Mouse (Mus musculus): Measurements from ENCODE around the gene Slc6a6. TPM values are rescaled to one million over a fixed set of nuclear protein-coding genes. Genes with fewer than 3 reads are reported as not detected.

Slc6a6 gene
- total RNA-seq, 2 experiments from 2014 or later: 67.0 to 91.9 TPM

DNA sequence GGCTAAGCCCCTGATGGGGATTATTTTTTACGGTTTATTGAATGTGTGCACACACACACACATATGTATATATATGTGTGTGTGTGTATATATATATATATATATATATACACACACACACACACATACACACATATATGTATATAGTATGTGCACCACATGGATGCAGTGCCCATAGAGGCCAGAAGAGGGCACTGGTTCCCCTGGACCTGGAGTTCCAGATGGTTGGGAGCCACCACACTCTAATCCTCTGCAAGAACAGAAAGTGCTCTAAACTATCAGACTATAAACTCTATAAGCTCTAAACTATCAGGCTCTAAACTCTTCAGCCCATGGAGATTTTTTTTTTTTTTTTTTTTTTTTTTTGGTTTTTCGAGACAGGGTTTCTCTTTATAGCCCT, 25.1 kb downstream of the Slc6a6 start:
- intact Hi-C loops (cut with DNase I): no loop called here
- H3K27ac ChIP-seq: peak overlapping the region; percentile 84; the same call in 1 of the 2 replicates
- DNase-seq: no peak
- TF ChIP-seq CTCF (IDR thresholded peaks at IDR 0.05): peak; percentile 42; the same call in 1 of the 2 replicates
- no peak overlapping the region for H3K4me3 ChIP-seq

DNA sequence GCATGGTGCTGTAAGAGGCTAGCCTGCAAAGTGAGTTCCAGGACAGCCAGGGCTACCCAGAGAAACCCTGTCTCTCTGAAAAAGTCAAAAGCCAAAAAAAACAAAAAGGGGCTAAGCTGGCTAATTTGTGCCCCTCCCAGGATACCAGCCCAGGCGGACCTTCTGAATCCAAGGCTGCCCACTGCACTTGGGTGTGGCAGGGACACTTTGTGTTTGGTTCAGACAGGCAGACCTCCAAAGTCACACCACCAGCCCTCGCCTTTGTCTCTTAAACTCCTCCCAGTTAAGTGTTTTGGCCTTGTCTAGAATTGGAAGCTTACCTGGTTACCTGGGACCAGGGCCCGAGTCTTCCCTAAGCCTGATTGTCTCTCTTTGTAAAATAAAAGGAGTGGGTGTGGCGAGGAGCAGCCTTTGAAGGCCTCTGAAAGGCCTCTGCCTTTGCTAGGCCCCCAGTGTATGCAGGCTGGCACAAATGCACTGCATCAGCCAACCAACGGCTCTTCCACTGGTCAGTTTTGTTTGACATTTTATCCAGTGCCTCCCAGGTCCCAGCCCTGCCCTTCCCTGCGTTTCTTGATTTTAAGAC, 26.6 kb downstream of the Slc6a6 start:
- DNase-seq: no peak
- H3K4me3 ChIP-seq: no peak overlapping the region
- no peak for TF ChIP-seq CTCF (IDR thresholded peaks at IDR 0.05)
- peak overlapping the region; percentile 91 for H3K27ac ChIP-seq
- intact Hi-C loops (cut with DNase I): no loop called here

DNA sequence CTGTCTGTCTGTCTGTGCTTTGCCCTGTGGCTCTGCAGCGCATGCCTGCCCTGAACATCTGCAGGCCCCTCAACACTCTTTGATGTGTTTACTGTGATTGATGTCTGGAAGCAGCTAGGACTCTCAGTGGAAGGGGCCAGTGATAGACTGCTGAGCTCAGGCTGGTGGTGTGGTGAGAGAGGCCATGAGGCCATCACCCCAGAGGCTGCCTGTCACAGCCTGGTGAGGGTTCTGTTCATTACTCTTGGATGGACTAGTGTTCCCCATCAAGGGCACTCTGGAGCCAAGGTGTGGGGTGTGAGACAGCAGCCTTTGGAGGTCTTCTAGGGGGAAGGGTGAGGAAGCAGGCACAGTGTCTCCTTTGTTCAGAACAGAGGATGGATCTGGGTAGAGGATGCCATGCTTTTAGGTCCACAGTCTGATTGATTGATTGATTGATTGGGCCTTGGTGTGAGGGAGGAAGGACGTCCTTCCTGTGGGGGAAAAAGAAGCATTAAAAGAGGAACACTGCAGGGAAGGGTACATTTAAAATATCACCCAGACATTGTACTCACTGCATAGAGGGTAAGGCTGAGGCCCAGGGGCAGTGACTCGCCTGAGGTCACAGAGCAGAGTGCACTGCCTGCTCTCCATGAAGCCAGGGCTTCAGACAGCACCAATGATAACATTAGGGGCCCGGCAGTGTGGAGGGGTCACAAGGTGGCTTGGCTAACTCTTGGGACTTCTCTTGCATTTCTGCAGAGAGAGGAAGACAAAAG, 28.4 kb downstream of the Slc6a6 start:
- TF ChIP-seq CTCF (IDR thresholded peaks at IDR 0.05): no peak
- intact Hi-C loops (cut with DNase I): no loop called here
- peak overlapping the region; percentile 37 for H3K4me3 ChIP-seq
- DNase-seq: no peak
- H3K27ac ChIP-seq: peak overlapping the region; percentile 91

DNA sequence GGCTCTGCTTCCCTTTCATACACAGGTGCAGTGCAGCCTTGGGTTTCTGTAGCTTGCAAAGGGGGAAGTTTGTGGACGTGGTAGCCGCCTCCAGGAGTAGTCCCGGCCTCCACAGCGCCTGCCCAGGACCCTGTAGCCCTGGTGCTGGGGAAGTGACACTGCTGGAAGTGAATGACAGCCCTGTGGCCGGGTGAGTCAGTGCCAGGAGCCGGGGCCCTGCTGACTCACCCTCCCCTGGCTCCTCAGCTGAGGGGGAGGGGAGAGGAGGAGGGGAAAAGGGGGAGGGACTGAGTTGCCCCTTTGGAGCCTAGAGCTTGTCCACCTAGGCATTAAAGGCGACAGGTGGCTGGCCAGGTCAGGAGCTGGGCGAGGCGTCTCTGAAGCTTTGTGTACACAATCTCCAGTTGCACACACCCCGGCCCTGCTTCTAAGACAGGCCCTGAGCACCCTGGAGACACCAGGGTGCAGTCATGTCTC, 29.0 kb downstream of the Slc6a6 start:
- TF ChIP-seq CTCF (IDR thresholded peaks at IDR 0.05): no peak
- DNase-seq: peak; percentile 88
- intact Hi-C loops (cut with DNase I): no loop called here
- H3K27ac ChIP-seq: peak overlapping the region; percentile 91
- peak overlapping the region; percentile 37 for H3K4me3 ChIP-seq

DNA sequence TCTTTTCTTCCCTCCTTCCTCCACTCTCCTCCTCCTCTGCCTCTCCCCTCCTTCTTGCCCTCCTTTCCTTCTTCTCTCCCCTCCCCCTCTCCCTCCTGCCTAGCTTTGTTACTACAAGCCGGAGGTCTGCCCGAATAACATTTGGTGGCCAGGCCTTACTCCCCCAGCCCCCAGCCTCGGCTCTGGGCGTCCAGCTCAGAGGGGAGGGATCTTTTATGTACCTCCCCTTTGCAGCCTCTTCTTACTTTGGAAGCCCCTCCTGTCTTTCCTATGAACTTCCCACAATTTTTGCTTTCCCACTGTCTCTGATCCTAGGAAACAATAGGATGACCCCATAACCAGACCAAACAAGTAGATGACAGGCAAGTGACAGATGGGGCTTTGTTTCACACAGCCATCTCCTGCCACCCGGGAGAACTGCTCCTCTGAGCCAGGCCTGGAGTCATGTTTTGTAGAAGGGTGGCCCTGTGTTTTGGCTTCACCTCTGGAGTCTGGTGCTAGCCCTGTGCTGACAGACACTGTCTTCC, 29.6 kb downstream of the Slc6a6 start:
- Histone ChIP-seq H3K27ac (peak overlapping the region; percentile 91), H3K4me3 (peak overlapping the region; percentile 37)
- DNase-seq: no peak
- TF ChIP-seq CTCF (IDR thresholded peaks at IDR 0.05): no peak
- intact Hi-C loops (cut with DNase I): no loop called here

DNA sequence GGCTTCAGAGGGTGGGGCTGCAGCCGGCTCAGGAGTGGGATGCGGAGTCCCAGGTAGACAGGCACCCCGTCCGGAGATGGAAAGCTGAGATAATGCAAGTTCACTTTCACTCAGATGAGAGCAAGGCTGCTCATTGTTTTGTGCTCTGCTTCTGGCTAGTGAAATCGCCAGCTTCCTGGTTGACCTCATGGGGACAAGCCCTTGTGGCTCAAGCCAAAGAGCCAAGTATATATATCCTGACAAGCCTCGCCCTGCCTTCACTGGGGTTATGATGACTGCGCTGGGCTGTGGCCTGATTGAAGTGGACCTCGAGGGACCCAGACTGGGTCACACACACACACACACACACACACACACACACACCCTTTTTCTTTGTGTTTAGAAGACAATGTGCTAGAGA, 31.2 kb downstream of the Slc6a6 start:
- Histone ChIP-seq H3K27ac (peak overlapping the region; percentile 91), H3K4me3 (no peak overlapping the region)
- DNase-seq: peak; percentile 76
- TF ChIP-seq CTCF (IDR thresholded peaks at IDR 0.05): no peak
- intact Hi-C loops (cut with DNase I): no loop called here

DNA sequence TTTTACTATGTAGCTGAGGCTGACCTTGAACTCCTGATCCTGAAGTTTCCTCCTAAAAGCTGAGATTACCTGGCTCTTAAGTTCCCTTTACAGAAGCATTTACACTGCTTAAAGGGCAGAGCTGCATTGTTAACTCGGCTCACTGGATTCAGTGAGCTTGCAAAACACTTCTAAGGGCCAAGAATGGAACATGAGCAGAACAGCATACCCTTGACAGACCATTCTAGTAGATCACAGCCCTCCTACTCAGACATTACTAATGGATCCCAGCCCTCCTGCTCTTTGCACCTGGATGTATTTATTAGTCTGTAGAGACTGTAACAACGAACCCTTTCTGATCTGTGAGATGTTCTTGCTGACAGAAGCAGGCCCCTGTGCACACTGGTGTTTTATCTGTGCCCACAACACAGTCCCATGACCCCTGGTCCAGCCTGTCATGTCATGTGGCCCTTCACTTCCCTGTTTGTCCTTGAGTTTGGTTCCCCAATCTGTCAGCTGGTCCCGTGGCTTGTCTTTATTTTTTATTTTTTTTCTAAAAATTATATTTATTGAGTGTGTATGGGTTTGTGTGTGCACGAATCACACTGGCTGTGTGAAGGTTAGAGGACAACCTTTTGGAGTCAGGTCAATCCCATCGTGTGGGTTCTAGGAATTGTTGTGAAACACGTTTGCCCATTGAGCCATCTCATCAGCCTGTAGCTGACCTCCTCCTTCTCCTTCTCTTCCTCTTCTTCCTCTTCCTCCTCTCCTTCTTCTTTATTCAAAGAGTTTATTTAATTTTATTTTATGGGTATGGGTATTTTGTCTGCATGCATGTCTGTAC, 32.3 kb downstream of the Slc6a6 start:
- no peak for TF ChIP-seq CTCF (IDR thresholded peaks at IDR 0.05)
- intact Hi-C loops (cut with DNase I): no loop called here
- peak overlapping the region; percentile 53 for H3K4me3 ChIP-seq
- peak overlapping the region; percentile 91 for H3K27ac ChIP-seq
- no peak for DNase-seq

DNA sequence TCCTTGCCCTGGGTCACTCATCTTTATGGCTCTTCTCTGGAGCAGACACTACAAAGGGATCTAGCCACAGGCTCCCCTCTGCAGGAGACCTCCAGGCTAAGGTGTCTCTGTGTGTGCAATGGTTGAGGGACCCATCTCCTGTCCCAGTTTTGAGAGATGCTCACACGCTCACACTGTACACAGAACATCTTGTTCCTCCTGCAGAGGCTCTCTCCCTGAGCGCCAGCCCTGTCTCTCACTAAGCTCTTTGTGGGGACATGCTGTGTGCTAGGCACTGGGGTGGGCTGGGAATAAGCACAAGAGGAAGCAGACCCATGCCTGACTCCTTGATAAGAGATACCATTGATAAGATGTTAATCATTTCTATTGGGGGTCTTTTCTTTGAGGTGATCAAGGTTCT, 34.2 kb downstream of the Slc6a6 start:
- intact Hi-C loops (cut with DNase I): no loop called here
- H3K27ac ChIP-seq: peak overlapping the region; percentile 91

DNA sequence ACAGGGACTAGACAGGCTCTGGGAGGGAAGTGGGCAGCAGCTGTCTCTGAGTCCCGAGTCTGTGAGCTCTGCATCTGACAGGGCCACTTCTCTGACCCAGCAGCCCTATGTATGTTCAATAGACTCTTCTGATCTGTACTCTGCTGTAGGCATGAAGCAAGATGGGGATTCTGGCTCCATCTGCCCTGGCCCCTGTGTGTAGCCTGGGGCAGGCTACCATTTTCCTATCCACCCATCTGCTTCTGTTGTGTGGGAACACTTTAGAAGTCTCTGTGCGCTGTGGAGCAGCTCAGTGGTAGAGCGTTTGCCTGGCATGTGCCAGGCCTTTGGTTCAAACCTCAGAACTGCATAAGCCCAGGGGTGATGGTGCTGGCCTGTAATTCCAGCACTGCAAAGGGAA, 34.8 kb downstream of the Slc6a6 start:
- H3K27ac ChIP-seq: peak overlapping the region; percentile 91
- no peak for TF ChIP-seq CTCF (IDR thresholded peaks at IDR 0.05)

More for the DNA sequence above, 34.2 kb downstream of the Slc6a6 start:
- TF ChIP-seq CTCF (IDR thresholded peaks at IDR 0.05): no peak
- DNase-seq: no peak
- H3K4me3 ChIP-seq: no peak overlapping the region

DNA sequence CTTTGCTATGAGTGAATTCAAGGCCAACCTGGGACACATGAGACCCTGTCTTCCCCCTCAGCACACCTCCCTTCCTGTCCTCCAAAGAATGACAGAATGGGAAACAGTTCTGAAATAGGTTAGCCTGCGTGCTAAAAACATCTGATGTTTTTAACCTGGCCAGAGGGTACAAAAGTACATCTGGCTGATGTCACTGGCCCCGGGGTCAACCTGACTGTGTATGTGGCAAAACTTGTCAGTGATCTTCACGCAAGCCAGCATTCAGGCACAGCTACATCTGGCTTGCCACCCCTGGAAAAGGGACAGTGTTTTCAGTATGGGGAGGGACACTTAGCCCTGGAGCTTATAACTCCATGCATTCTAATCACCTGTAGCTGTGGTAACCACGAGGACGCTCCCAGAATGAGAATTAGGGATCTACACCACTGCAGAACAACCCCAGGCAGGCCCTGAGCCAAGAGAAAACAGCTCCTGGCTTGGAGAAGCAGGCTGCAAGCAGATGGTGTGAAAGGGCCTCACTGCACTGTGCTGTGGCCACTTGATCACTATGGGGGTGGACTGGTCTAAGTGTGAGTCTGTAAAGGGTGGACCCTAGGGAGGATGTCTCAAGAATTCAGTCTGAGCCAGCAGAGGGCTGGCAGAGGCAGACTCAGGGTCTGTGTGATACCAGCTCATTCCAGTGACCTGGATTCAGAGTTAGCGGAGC, 35.3 kb downstream of the Slc6a6 start:
- intact Hi-C loops (cut with DNase I): no loop called here
- peak overlapping the region; percentile 7; the same call in 1 of the 2 replicates for H3K4me3 ChIP-seq
- peak; percentile 68 for DNase-seq

More for the DNA sequence above, 34.8 kb downstream of the Slc6a6 start:
- H3K4me3 ChIP-seq: peak overlapping the region; percentile 7; the same call in 1 of the 2 replicates
- DNase-seq: no peak
- intact Hi-C loops (cut with DNase I): no loop called here

DNA sequence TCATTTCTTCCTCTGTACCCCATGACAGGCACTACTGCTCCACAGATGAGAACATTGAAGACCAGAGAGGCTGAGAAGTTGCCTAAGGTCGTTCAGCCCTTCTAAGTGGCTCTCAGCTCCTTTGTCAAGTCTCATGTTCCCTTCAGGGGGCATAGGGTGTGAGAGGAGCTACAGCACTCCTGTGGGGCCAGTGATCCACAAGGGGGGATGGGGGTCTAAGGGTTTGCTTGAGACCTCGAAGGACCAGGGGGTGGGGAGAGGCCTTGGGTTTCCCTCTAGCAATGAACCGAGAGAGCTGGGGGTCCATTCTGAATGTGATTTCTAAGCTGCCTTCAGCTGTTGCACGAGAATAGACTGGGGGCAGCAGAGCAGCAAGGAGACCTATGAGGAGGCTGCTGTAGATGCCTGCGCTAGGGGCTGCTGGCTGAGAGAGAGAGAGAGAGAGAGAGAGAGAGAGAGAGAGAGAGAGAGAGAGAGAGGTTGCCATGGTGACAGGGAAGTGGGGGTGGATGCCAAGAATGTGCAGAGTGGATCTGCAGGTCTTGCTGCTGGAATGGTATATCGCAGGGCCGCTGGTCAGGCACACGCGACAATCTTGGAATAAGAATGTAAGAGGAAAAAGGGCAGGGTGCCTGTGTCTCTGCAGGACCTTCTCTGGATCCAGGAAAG, 36.1 kb downstream of the Slc6a6 start:
- intact Hi-C loops (cut with DNase I): no loop called here
- peak overlapping the region; percentile 91 for H3K27ac ChIP-seq
- no peak for TF ChIP-seq CTCF (IDR thresholded peaks at IDR 0.05)
- no peak for DNase-seq
- no peak overlapping the region for H3K4me3 ChIP-seq

More for the DNA sequence above, 35.3 kb downstream of the Slc6a6 start:
- no peak for TF ChIP-seq CTCF (IDR thresholded peaks at IDR 0.05)
- peak overlapping the region; percentile 91 for H3K27ac ChIP-seq
